In the genomic region with DNA sequence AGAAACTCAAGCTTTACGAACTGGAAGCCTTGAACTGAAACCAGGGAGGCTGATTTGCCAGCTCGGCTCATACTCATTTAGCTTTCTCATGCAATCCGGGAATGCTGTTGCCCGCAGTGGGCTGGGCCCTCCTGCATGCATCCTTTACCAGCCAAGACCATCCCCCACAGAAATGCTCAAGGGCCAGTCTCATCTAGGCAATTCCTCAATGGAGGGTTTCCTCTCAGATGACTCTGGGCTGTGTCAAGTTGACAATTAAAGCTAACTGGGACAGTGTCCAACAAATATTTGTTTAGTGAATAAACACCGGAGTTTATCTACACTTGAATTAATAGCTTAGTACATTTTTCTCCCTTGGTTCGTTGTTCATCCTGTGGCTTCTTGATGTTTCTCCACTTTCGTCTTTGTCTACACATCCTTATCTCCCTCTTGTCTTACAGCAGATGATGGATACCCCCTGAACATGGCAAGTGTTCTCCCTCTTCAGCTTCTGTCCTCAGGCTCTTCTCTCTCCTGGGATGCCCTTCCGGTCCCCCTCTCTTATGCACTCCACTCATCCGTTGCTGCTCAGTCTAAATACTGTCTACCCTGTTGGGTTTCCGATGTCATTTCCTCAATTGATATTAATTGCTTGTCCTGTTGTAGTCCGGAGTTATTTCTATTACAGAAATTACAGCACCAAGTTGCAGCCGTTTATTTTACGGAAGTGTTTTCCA, we compare ENCODE assay signal across 24 mouse cellular contexts.
A peak's percentile ranks its signal among the peaks of the same experiment; 100 is the strongest.
DNase-seq lines count a peak whose midpoint lies in the region; ATAC-seq and TF ChIP-seq lines count a peak whose summit lies in the region.
"Had no signal": no experiment of that assay in that cellular context is flagged by ENCODE, and none has a peak within 500 bp of the region (broad histone marks: within the 10 kb centered on the region; RNA-seq: fewer than 3 reads in every experiment).

No protein-coding gene starts in this region.

- no peak overlapping the region for H3K27ac ChIP-seq in forebrain, embryonic 11.5 days (ENCODE audit: low read depth, low read length)
- H3K27ac ChIP-seq in forebrain, embryonic 10.5 days, result no peak overlapping the region
- H3K27ac ChIP-seq in kidney, postnatal 0 days, result no peak overlapping the region
- 0 out of 2 replicates have a peak overlapping the region, but pooled peaks have one; percentile 27 for H3K27ac ChIP-seq in stomach, embryonic 14.5 days (ENCODE audit: low read length)
- H3K27ac ChIP-seq in stomach, postnatal 0 days (replicated peaks), result no peak overlapping the region
- no peak overlapping the region for H3K27ac ChIP-seq in midbrain, embryonic 11.5 days (ENCODE audit: low read depth, low read length)
- H3K27ac ChIP-seq: heart, adult 2 months; heart, embryonic 15.5 days; liver, embryonic 13.5 days; midbrain, embryonic 15.5 days had no signal

- ATAC-seq in forebrain, embryonic 11.5 days (replicated peaks; ENCODE audit: low FRiP score), result no peak
- ATAC-seq in kidney, postnatal 0 days (replicated peaks; ENCODE audit: low FRiP score, low read depth), result no peak
- peak; percentile 68; the same call in 1 of the 2 replicates for ATAC-seq in stomach, embryonic 14.5 days (ENCODE audit: insufficient number of reproducible peaks, insufficient read depth, low FRiP score, low read depth)
- no peak for ATAC-seq in stomach, postnatal 0 days (ENCODE audit: low FRiP score, low TSS enrichment)
- no peak for ATAC-seq in midbrain, embryonic 11.5 days (ENCODE audit: low FRiP score)
- ATAC-seq: forebrain, postnatal 0 days; midbrain, embryonic 15.5 days had no signal

- H3K27me3 ChIP-seq in forebrain, embryonic 11.5 days (ENCODE audit: control insufficient read depth, insufficient read depth, low read length), result no peaks in the 10 kb centered on the region
- no peaks in the 10 kb centered on the region for H3K27me3 ChIP-seq in forebrain, embryonic 10.5 days (ENCODE audit: poor library complexity, severe bottlenecking)
- H3K27me3 ChIP-seq in kidney, postnatal 0 days (ENCODE audit: insufficient read depth, low read length), result no peaks in the 10 kb centered on the region
- H3K27me3 ChIP-seq in stomach, embryonic 14.5 days (ENCODE audit: control insufficient read depth, insufficient read depth, low read length), result no peaks in the 10 kb centered on the region
- H3K27me3 ChIP-seq in stomach, postnatal 0 days (ENCODE audit: control insufficient read depth, insufficient read depth, low read length), result no peaks in the 10 kb centered on the region
- H3K27me3 ChIP-seq in midbrain, embryonic 11.5 days (ENCODE audit: control insufficient read depth, insufficient read depth, low read length), result no peaks in the 10 kb centered on the region
- H3K27me3 ChIP-seq: heart, embryonic 15.5 days; liver, embryonic 13.5 days; megakaryocyte, embryonic 14.5 days; midbrain, embryonic 15.5 days had no signal

- 88% methylated on average over 13 of the region's 13 CpGs for WGBS in forebrain, embryonic 11.5 days
- WGBS in forebrain, embryonic 10.5 days, result 88% methylated on average over 13 of the region's 13 CpGs
- 47% methylated on average over 13 of the region's 13 CpGs for WGBS in kidney, postnatal 0 days
- WGBS in stomach, embryonic 14.5 days, result 23% methylated on average over 13 of the region's 13 CpGs
- WGBS in stomach, postnatal 0 days, result 30% methylated on average over 13 of the region's 13 CpGs
- WGBS in midbrain, embryonic 11.5 days, result 86% methylated on average over 13 of the region's 13 CpGs

- H3K36me3 ChIP-seq in forebrain, embryonic 11.5 days (ENCODE audit: control insufficient read depth, insufficient read depth, low read length), result no peaks in the 10 kb centered on the region
- no peaks in the 10 kb centered on the region for H3K36me3 ChIP-seq in forebrain, embryonic 10.5 days (replicated peaks)
- no peaks in the 10 kb centered on the region for H3K36me3 ChIP-seq in kidney, postnatal 0 days (ENCODE audit: insufficient read depth, low read length)
- no peaks in the 10 kb centered on the region for H3K36me3 ChIP-seq in stomach, embryonic 14.5 days (ENCODE audit: control insufficient read depth, insufficient read depth, low read length)
- H3K36me3 ChIP-seq in stomach, postnatal 0 days (ENCODE audit: control insufficient read depth, insufficient read depth, low read length), result no peaks in the 10 kb centered on the region
- no peaks in the 10 kb centered on the region for H3K36me3 ChIP-seq in midbrain, embryonic 11.5 days (ENCODE audit: control insufficient read depth, insufficient read depth, low read length)
- H3K36me3 ChIP-seq: heart, embryonic 15.5 days; liver, embryonic 13.5 days; midbrain, embryonic 15.5 days had no signal

- TF ChIP-seq CTCF in kidney, postnatal 0 days (IDR thresholded peaks at IDR 0.05; ENCODE audit: low read depth), result no peak
- TF ChIP-seq CTCF in stomach, postnatal 0 days (IDR thresholded peaks at IDR 0.05; ENCODE audit: low read depth), result no peak

- H3K4me1 ChIP-seq in forebrain, embryonic 11.5 days (replicated peaks; ENCODE audit: control insufficient read depth, insufficient read depth, low read length), result no peaks in the 10 kb centered on the region
- no peaks in the 10 kb centered on the region for H3K4me1 ChIP-seq in forebrain, embryonic 10.5 days
- H3K4me1 ChIP-seq in kidney, postnatal 0 days (replicated peaks; ENCODE audit: insufficient read depth, low read length), result no peaks in the 10 kb centered on the region
- peaks cover 8% of the 10 kb centered on the region for H3K4me1 ChIP-seq in stomach, embryonic 14.5 days (ENCODE audit: control insufficient read depth, insufficient read depth, low read length)
- no peaks in the 10 kb centered on the region for H3K4me1 ChIP-seq in stomach, postnatal 0 days (replicated peaks; ENCODE audit: control insufficient read depth, insufficient read depth)
- H3K4me1 ChIP-seq in midbrain, embryonic 11.5 days (ENCODE audit: control insufficient read depth, insufficient read depth, low read length), result no peaks in the 10 kb centered on the region
- H3K4me1 ChIP-seq: liver, embryonic 13.5 days had no signal

- no peak overlapping the region for H3K9ac ChIP-seq in forebrain, embryonic 11.5 days (ENCODE audit: low read length)
- H3K9ac ChIP-seq in kidney, postnatal 0 days (ENCODE audit: low read depth, low read length), result no peak overlapping the region
- no peak overlapping the region for H3K9ac ChIP-seq in stomach, embryonic 14.5 days (replicated peaks; ENCODE audit: low read depth, low read length)
- no peak overlapping the region for H3K9ac ChIP-seq in stomach, postnatal 0 days (ENCODE audit: low read length)
- H3K9ac ChIP-seq in midbrain, embryonic 11.5 days (ENCODE audit: low read length), result no peak overlapping the region
- H3K9ac ChIP-seq: forebrain, postnatal 0 days; heart, embryonic 15.5 days; liver, embryonic 13.5 days; midbrain, embryonic 15.5 days had no signal

- peak; percentile 16 for DNase-seq in forebrain, embryonic 11.5 days (ENCODE audit: low spot score)
- DNase-seq in forebrain, embryonic 10.5 days (ENCODE audit: extremely low spot score, low spot score), result no peak
- DNase-seq in kidney, postnatal 0 days (ENCODE audit: low spot score), result peak; percentile 61
- DNase-seq in kidney, postnatal 4 days, result no peak
- no peak for DNase-seq in stomach, postnatal 0 days (ENCODE audit: low spot score)
- DNase-seq in urinary bladder, postnatal 25 days (ENCODE audit: low spot score), result no peak
- DNase-seq in midbrain, embryonic 11.5 days (ENCODE audit: low spot score, missing footprints), result no peak
- DNase-seq: adrenal gland, postnatal 36 days; cerebellum, adult 11-12 months; cerebellum, postnatal 14 days; embryo, embryonic 11 days; forebrain, postnatal 0 days; heart, adult 2 months; heart, postnatal 4 days; kidney, adult 18-20 months; liver, embryonic 13.5 days; lung, postnatal 10 days; retina, postnatal 1 day; thymus, postnatal 36 days had no signal

- no peak for TF ChIP-seq EP300 in stomach, postnatal 0 days (optimal IDR thresholded peaks at IDR 0.05)

- no peak overlapping the region for H3K4me3 ChIP-seq in forebrain, embryonic 11.5 days (ENCODE audit: low read depth, low read length)
- H3K4me3 ChIP-seq in forebrain, embryonic 10.5 days, result no peak overlapping the region
- H3K4me3 ChIP-seq in kidney, postnatal 0 days (replicated peaks; ENCODE audit: low read depth, low read length), result no peak overlapping the region
- no peak overlapping the region for H3K4me3 ChIP-seq in stomach, embryonic 14.5 days (ENCODE audit: low read depth, low read length)
- no peak overlapping the region for H3K4me3 ChIP-seq in stomach, postnatal 0 days (ENCODE audit: low read depth, low read length)
- H3K4me3 ChIP-seq in midbrain, embryonic 11.5 days (ENCODE audit: low read depth, low read length), result no peak overlapping the region
- H3K4me3 ChIP-seq: heart, adult 2 months; heart, embryonic 15.5 days; liver, embryonic 13.5 days; megakaryocyte, embryonic 14.5 days; midbrain, embryonic 15.5 days; myocyte had no signal

- H3K9me3 ChIP-seq in forebrain, embryonic 11.5 days (ENCODE audit: control insufficient read depth, low read length), result no peaks in the 10 kb centered on the region
- no peaks in the 10 kb centered on the region for H3K9me3 ChIP-seq in forebrain, embryonic 10.5 days
- no peaks in the 10 kb centered on the region for H3K9me3 ChIP-seq in kidney, postnatal 0 days (replicated peaks; ENCODE audit: low read length)
- no peaks in the 10 kb centered on the region for H3K9me3 ChIP-seq in stomach, embryonic 14.5 days (ENCODE audit: control insufficient read depth, low read depth, low read length)
- H3K9me3 ChIP-seq in stomach, postnatal 0 days (ENCODE audit: control insufficient read depth, low read length), result no peaks in the 10 kb centered on the region
- H3K9me3 ChIP-seq in midbrain, embryonic 11.5 days (ENCODE audit: control insufficient read depth, low read length), result no peaks in the 10 kb centered on the region
- H3K9me3 ChIP-seq: heart, embryonic 15.5 days; liver, embryonic 13.5 days; midbrain, embryonic 15.5 days had no signal

- H3K4me2 ChIP-seq in forebrain, embryonic 11.5 days (ENCODE audit: low read depth, low read length, severe bottlenecking), result no peak overlapping the region
- no peak overlapping the region for H3K4me2 ChIP-seq in kidney, postnatal 0 days (ENCODE audit: low read length)
- no peak overlapping the region for H3K4me2 ChIP-seq in stomach, embryonic 14.5 days (replicated peaks; ENCODE audit: low read depth, low read length)
- no peak overlapping the region for H3K4me2 ChIP-seq in stomach, postnatal 0 days (replicated peaks; ENCODE audit: low read depth)
- no peak overlapping the region for H3K4me2 ChIP-seq in midbrain, embryonic 11.5 days
- H3K4me2 ChIP-seq: heart, embryonic 15.5 days; liver, embryonic 13.5 days; midbrain, embryonic 15.5 days had no signal

Comparison
In these comparisons a context has a peak if more than half of its experiments do, and no peak if none do; other contexts are left out.
1. DNase-seq: peak in forebrain, embryonic 11.5 days (single experiment) and kidney, postnatal 0 days (single experiment); none in forebrain, embryonic 10.5 days (single experiment), kidney, postnatal 4 days (0 of 2), stomach, postnatal 0 days (single experiment), urinary bladder, postnatal 25 days (single experiment) and midbrain, embryonic 11.5 days (single experiment).